Mouse (Mus musculus) cerebellum, adult 2 months (tissue): Measurements from ENCODE around the gene Slc9a2.

ENCODE experiments used
- CTCF ChIP-seq: fragments of 200-500 bp; IDR thresholded peaks from 2 replicates; pipeline ENCODE4 v1.5.1; 2011; ENCODE audit warnings: low read depth, mild to moderate bottlenecking, control low read depth, low read length, moderate library complexity, borderline replicate concordance; ENCODE audit not compliant: insufficient read depth
- POLR2A ChIP-seq: fragments of 200-500 bp; IDR thresholded peaks from 2 replicates; pipeline ENCODE4 v1.6.1; 2011; ENCODE audit warnings: low read length, control low read depth, borderline replicate concordance; ENCODE audit not compliant: insufficient read depth

DNA sequence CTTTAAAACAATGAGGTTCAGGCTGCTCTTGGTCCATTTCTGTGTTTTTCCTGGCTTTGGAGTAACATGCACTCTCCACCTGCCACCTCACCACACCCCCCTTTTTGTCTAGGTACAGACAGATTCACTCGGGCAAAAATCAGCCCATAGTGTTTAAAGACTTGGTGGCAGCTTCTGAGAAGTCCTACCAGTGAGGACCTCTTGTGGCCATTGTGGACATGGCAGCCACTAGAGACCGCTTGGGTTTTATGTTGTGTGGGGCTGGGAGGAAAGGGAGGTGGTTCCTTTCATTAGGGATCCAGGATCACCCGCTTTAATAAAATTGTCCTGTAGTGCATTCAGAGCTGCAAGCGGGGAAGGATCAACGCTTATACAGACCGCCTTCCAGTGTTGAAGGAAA lies 88.2 kb downstream of the Slc9a2 start:
- no peak for TF ChIP-seq POLR2A
- peak; percentile 35; the same call in 1 of the 2 replicates for TF ChIP-seq CTCF
